Mouse (Mus musculus) spleen, postnatal 36 days (tissue): ENCODE results near the gene Ctdspl2.
A peak's percentile ranks its signal among the peaks of the same experiment; 100 is the strongest.
"Not testable (repeated sequence)": the region's sequence is repeated elsewhere in the genome, so short reads cannot be mapped to it uniquely, and the experiment has no call there.

Source experiments
- DNase-seq, 2 experiments: peaks; one replicate each; pipeline ENCODE4 v3.0.0; 2022; ENCODE audit warnings: low spot score in 2 of 2, mixed read lengths in 1 of 2

Ctdspl2 gene

DNA sequence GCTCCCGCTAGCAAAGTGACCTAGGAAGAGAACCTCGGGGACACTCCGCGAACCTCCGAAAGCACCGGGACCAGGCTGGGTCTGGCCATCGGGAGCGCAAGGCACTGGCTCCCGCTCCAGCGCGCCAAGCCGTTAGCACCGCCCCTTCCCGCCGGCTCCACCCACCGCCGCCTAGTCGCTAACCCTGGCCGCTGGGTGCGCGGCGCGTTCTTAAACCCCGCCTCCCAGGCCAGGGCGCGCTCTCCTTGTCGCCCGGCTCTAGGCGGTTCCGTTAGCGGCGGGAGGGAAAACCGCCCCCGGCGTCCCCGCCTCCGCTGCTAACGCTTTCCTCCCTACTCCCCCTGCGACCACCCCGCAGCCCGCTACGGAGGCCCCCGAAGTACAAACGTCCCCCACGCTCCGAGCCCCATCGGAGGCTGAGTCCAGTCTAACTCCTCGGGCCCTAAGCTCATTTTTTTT is at the start of gene Ctdspl2, which contains the start of gene Mageb3:
TSS of gene Ctdspl2 (plus strand) at position 237 of the 459 bp plus-strand sequence.
TSS of gene Mageb3 (minus strand) at position 328 of the 459 bp plus-strand sequence.
- peak; percentile 95 to 96 for DNase-seq

DNA sequence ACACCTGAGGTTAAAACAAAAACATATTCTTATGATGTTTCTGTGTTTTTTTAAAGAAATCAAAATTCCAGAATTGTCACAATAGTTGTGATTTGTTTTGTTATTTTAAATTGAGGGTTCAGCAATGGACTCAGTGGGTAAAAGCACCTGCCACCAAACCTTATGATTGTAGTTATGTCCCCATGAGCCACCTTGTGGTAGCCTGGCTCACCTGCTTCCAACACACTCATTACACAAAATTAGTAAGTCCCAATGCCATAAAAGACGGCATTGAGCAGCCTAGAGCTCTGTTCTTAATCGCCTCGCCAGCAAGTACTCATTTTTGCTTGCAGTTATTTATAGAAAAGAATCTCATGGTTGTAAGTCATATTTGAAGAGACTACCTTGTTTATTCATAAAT is 45.8 kb upstream of the Ctdspl2 start:
- DNase-seq, result no peak

DNA sequence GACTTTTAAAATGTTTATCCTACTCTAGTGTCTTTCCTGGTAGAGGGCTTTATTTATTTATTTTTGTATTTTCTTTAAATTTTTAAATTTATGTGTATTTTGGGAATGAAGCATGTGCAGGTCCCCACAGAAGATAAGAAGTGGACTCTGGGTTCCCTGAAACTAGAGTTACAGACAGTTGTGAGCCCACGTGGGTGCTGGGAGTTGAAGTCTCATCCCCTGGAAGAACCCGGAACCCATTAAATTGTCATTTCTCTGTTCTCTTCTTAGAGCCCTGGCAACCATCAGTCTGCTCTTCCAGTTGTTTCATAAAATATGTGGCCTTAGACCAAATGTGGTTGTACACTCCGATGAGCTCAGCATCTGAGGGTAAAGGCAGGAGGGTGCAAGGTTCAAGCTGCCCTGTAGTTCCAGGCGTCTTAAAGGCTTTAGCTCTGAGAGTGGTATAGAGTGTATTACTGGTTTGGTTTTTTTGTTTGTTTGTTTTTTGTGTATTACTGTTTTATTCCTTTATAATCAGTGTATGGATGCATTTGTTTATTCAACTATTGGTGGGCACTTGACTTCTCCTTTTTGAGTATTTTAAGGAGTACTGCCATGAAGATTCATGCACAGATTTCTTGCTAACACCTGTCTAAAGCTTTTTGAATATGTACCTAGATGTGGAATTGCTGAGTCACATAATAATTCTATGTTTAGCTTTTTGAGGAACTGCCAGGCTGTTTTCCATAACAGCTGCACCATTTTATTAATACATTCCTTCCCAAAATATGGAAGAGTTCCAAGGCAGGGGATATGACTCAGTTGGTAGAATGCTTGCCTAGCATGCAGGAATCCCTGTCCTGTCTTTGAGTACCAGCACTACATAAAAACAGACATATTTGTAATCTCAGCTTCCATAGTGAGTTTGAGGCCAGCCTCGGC is 39.5 kb upstream of the Ctdspl2 start:
- DNase-seq, result no peak

DNA sequence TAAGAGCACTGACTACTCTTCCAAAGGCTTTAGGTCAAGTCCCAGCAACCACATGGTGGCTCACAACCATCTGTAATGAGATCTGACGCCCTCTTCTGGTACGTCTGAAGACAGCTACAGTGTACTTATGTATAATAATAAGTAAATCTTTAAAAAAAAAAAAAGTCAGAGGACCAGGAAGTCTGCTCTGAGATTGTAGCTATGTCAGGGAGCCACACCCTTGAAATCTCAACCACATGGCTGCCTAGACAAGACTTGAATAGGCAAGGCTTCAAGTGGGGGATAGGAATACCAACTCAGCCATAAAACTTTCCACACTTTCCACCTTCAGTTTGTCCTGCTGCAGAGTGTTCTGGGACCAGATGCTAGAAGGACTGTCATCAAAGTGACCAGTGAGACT is 18.2 kb upstream of the Ctdspl2 start:
- not testable (repeated sequence) for DNase-seq

DNA sequence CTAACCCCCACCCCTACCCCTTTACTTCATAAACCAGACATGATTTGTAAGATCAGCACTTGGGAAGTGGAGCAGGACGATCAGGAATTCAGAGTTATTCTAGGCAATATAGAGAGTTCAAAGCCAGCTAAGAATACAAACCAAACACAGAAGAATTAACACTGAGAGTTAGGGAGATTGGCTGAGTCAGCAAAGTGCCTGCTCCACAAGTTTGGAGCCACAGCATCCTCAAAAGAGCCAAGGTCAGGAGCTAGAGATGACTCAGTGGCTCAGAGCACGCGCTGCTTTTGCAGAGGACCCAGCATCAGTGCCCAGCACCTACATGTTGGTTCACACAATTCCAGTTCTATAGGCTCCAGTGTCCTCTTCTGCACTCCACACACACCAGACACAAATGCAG is 12.4 kb upstream of the Ctdspl2 start:
- no peak for DNase-seq

DNA sequence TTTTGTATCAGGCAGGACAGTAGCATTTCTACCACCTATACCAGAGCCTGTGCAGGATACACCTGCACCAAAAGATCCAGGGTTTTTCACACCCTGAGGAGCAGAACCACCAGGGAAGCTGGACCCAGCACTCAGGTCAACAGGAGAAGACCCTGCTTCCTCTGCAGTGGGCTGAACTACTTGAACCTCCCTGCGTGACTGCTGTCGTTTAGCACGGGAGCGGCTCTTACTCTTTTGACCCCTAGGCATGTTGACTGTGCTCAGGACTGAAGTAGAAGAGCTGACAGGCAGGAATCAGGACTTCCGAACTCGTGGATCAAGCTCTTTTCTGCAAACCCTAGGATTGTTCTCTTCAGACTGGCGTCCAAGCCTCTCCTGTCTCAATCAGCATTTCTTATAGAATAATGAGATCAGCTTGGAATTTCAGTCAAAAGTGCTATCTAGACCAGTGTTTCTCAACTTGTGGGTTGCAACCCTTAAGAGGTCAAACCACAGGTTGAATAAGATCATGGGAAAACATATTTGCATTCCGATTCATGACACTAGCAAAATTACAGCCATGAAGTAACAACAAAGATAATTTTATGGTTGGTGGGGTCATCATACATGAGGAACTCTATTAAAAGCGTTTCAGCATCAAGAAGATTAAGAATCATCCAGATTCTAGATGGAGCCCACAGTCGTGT is 687 bp upstream of the Ctdspl2 start:
- DNase-seq, result no peak

DNA sequence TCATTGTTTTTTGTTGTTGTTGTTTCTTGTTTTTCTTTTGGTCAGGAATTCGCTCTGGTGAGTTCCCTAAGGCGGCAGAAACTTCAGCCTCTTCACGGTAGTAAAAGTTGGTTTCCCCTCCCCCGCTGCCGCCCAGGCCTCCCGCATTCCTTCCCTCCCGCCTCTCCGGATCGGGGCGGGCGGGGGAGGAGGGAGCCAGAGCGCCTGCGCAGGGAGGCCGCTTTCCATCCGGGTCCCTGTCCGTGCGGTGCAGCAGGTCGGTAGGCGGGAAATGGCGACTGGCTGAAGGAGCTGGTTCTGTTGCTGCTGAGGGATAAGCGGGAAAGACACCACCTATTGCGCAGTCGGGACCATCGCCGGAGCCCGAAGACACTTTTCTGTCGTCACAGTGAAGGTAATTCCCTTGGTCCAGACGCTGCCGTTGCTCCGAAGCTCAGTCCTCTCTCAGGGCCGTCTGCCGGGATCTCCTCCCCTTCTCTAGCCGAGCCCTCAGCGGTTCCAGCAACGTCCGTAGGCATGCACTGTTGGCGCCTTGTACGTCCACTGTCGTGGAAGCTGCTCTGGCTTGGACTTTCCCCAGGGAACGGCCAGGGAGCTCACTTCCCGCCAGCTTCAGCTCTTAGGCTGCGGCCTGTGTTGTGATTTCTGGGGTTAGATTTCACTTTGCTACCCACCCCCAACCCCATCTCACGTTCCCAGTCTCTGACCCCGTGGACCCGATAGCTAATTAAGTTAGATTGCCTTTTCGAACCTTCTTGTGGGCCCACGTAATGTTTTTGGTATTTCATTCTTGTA is 620 bp downstream of the Ctdspl2 start:
- DNase-seq, result peak; percentile 89

DNA sequence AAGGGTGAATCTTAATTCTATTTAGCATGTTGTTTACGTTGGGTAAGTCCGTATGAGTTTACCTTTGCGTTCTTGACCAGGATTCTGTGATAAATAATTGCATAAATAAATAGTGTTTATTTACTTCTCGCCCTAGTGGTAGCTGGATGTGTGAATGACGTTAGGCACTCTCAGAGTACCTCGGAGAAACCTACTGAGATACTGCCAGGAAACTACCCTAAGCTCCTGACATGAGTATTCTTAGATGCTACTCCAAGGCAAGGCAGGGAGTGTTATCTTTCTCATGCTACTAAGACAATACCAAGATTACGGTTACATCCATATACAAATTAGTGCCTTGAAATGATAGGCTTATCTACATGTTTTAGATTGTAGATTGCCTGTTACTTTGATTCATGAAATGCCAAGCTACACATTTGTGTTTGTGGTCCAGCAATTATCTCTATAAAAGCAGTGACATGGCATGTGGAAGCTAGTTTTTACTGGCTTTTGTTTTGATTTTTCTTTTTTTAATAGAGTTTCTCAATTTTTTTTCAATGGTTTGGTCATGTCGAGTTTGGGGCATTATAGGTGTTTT is 1.5 kb downstream of the Ctdspl2 start:
- no peak for DNase-seq

DNA sequence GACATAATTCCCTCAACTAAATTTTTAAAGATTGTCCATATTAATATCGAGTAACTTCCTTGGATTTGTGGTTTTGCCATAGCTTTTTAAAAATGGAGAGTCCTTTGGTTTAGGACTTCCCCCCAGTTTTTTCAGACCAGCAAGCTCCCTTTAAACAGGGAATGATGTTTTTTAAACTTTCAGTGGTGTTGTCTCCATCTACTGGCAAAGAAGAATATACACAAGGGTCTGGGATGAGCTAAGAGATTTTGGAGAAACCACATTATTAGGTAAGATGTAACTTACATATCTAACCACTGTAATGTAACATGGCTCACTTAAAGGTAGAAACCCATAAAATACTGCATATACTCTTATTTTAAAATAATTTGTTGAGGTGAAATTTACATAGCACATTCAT is 39.9 kb downstream of the Ctdspl2 start:
- DNase-seq, result no peak

DNA sequence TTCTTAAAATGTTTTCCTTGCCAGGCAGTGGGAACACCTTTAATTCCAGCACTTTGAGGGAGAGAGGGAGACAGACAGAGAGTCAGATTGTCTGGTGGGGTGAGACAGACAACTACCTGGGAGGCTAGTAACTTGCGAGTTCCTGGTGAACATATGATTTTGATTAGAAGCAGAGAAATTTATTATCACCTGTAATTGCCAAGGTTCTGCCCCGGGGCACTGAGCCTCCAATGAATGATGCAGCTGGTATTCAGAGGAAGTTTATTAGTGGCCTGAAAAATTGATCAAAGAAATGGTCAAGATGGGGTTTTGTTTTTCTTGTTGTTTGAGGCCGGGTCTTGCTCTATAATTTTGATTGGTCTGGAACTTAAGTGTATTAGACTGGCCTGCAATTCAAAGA is 53.0 kb downstream of the Ctdspl2 start:
- DNase-seq, result no peak

DNA sequence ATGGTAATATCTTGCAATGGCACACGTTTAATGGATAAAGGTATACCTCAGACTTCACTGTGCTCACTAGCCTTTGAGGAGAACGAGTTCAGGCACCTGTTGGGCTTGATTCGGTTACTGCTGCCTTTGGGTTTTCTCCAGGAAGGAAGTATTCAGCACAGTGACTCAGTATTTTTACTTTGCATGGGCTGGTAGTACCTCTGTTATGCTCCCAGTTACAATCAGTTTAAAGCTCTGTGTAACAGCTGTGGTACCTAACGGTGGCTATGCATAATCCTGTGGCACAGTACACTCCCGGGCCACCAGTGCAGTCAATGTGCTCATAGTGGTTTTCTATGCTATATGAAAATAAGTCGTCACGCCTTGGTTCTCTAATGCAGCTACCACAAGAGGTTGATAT is 55.6 kb downstream of the Ctdspl2 start:
- no peak for DNase-seq

DNA sequence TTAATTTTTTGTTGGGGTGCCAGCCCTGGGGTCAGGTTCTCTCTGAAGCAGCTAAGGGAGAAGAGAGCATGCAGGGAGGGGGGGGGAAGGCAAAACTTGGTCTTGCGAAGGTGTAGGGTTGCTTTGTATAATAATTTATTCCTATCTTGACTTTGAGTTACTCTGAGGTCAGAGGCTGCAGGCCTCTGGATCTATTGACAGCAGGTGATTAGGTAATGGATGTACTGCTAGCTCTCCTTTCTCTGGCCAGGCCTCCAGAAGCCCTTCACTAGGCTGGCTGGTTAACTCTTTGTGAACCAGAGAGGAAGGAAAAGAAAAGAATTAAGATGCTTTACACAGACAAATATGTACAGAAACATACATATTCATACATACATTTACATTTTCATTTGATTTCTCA is 62.9 kb downstream of the Ctdspl2 start:
- DNase-seq, result no peak

DNA sequence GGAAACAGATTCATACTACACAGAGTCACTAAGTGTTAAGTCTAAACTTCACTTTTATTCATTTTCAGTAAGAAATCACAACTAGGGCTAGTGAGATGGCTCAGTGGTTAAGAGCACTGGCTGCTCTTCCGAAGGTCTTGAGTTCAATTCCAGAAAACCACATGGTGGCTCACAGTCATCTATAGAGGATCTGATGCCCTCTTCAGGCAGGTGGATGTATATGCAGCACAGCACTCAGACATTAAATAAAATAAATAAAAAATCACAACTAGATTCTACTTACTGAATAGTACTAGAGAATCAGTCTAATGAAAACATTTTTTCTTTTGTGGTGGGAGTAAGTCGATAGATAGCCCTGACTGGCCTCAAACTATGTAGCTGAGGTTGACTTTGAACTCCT is 66.5 kb downstream of the Ctdspl2 start:
- no peak for DNase-seq

DNA sequence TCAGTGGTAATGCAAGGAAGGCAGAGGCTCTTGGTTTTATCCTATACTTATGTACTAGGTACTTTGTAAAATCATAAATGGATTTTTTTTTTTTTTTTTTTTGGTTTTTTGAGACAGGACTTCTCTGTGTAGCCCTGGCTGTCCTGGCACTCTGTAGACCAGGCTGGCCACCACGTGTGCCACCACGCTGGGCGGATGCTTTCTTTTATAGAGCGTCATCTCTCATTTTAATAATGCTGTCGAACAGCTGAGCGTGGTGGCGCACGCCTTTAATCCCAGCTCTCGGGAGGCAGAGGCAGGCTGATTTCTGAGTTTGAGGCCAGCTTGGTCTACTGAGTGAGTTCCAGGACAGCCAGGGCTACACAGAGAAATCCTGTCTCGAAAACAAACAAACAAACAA is 71.3 kb downstream of the Ctdspl2 start:
- peak in 1 of 2 experiments; percentile 6 for DNase-seq

DNA sequence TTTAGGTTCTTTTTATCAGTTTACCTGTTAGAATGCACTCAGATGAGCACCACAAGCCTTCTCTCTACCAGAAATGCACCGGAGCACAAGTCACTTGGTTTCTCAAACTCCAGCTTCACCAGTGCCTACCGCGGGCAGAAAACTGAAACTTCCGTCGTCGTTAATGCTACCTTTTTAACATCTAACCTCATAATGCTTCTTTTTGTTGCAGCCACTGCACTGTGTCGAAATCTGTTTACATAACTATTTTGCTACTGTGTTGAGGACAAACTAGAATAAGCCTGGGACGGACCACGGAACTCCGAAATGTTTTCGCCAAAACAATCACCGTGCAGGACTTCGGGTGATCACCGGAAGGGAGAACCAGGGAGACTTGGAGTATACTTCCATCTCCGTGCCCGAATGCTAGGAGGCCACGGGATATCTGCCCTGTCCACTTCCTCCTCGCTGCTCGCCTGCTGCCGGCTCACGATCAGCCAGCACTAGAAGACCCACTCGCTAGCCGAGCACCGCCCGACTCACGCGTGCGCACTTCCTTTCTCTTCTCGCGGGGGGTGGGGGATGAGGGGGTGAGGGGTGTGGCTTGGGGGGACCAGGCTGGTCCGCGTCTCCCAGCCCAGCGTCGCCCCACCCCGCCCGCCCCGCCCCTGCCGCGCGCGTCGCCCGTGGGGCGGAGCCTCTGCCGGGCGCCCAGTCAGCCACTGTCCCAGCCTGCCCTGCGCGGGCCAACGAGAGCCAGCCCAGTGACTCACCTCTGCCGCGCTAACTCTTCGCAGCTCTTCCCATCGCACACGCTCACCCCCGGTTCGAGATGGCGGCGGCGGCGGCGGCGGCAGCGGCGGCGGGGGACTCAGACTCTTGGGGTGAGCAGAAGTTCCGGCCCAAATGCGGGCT is 72.3 kb downstream of the Ctdspl2 start, which contains the start of gene Eif3j1:
TSS of gene Eif3j1 (plus strand) at position 685 of the 894 bp plus-strand sequence.
- peak; percentile 90 to 93 for DNase-seq

DNA sequence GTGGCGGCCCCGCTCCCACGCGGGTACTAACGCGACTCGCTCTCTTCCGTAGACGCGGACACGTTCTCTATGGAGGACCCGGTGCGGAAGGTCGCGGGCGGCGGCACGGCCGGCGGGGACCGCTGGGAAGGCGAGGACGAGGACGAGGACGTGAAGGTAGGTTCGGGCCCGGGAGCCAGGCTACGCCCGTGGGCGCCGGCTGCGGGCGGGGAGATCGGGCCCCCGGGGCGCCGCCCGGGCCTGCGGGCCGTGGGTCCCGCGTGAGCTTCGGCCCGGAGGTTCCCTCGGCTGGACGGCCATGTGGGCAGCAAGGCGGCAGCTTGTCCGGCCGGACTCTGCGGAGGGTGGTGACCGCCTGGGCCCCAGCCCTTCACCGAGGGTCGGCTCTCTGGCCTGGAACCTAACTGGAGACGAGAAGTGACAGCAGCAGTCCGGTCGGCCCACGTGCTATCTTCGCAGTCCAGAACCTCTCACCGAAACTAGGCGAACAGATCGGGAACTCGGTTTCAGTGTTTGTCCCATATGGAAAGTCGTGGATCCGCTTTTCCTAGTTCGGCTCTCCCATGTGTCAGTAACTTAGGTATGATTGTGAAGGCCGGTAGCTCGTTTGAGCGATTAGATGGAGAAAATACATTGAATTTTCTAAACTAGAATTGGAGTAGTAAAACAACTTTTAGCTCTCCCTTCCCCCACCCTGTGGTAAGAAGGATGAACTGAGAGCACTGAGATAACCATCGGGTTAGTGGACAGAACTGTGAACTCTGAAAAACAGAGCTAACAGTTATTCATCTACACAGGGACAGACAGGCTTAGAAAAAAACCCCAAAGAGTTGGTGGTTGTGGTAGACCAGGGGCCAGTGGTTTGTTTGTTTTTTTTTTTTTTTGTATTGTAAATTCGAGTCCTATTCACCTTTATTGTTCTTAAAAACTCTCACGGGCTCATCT is 73.2 kb downstream of the Ctdspl2 start:
- DNase-seq, result peak; percentile 26 to 33

DNA sequence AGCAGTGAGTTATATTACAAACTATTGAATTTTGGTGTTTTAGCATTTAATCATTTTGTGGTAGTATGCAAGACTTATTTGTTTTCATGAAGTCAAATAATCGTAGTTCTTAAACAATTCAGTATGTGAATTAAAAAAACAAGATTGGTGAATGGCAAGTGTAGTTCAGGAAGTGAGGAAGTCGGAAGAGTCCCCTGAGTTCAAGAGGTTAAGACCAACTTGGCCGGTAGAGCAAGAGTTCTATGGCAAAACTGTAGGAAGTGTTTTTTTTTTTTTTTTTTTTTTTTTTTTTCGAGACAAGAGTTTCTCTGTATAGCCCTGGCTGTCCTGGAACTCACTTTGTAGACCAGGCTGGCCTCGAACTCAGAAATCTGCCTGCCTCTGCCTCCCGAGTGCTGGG is 76.2 kb downstream of the Ctdspl2 start:
- no peak for DNase-seq

DNA sequence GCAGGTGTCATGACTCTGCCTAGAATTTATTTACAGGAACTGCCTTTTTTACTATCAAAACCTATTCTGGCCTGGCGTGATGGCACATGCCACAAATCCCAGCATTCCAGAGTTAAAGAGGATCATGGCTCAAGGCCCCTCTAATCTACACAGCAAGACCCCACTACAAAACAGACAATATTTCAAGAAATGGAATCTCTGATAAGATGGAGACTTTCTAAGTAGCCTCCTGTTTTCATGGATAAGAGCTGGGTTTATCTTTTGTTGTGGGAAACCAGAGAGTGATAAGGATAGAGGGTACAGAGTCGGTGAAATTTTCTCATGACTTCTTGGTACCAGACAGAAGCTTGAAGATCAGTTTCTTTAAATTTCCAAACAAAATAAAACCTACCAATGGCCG is 80.3 kb downstream of the Ctdspl2 start:
- DNase-seq, result no peak

DNA sequence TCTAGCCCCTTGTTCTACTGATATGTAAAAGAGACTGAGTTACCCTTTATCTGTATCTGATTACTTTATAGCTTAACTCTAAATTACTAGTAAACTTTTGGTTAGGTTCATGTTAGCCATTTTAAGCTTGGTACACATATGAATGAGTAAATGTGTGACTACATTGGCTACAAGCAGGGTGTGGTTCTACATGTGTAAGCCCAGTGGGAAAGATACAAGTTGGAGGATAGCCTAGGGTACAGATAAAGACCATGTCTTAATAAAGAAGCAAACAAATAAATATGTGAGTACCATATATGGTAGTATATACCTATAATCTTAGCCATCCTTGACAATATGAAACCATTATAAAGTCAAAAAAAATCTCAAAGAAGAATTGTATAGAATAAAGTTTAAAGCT is 88.1 kb downstream of the Ctdspl2 start:
- DNase-seq, result no peak
